Mouse (Mus musculus): Measurements from ENCODE around the gene Dtx4. TPM values are rescaled to one million over a fixed set of nuclear protein-coding genes. Genes with fewer than 3 reads are reported as not detected.
"Not testable (repeated sequence)": the region's sequence is repeated elsewhere in the genome, so short reads cannot be mapped to it uniquely, and the experiment has no call there.

The Dtx4 gene
- polyA plus RNA-seq (2015; fragmentation: Nextera tagmentation; extraction: Ambion mirVana) = 1.8 and 2.1 TPM in 2 replicates

DNA sequence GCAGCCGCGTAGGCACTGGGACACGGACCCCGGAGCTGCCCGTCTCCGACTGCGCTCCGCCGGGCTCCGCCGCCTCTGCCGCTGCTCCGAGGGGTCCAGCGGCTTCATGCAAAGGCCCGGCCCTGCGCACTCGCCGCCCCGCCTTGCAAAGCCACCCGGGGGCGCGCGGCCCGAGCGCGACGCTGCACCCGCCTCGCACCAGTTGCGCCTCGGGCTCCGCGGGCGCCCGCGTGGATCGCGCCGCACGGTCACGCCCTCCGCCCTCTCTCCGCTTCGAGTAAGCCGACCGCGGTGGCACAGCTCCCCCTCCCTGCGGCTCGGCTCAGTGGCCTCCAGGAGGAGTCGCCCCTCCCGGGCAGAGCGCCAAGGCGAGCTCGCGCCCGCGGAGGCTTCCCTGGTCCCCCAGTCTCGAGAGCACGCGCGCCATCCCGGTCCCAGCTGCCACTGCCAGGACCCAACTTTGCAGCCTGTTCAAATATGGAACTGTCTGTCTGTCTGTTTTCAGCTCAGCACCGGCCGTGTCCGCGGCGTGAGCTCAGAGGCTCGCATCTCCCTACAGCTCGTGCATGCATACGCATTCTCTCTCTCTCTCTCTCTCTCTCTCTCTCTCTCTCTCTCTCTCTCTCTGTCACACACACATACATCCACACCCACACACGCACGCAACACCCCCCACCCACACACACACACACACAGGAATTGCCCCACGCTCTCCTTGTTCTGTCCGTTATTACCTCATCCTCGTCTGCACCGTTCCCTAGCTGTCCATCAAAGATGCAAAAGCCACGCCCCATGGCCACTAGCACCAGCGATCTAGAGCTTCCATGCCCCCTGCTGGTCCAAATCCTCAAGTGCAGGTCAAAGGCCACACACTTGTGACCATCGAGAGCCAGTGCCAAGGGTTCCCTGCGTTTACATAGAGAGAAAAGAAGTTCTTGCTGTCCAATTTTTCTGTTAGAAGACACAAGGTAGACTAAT is at the start of gene Dtx4:
Gene Dtx4 (minus strand): TSS at position 85 of the 978 bp plus-strand sequence.
- TF ChIP-seq CTCF (IDR thresholded peaks at IDR 0.05; ENCODE audit: low read depth) (peak; percentile 97), EP300 (IDR thresholded peaks at IDR 0.05; ENCODE audit: low read depth) (no peak)
- Histone ChIP-seq H3K4me2 (ENCODE audit: low read depth, low read length) (peak within 1 kb of the TSS; percentile 92), H3K36me3 (replicated peaks; ENCODE audit: insufficient read depth, low read length) (no peaks in the 10 kb centered on the region), H3K27me3 (ENCODE audit: insufficient read depth, low read length) (no peaks in the 10 kb centered on the region; the same call in 1 of the 2 replicates), H3K4me3 (ENCODE audit: low read depth, low read length) (peak within 1 kb of the TSS; percentile 61), H3K27ac (ENCODE audit: low read depth) (peak within 1 kb of the TSS; percentile 83), H3K9ac (replicated peaks) (peak within 1 kb of the TSS; percentile 70), H3K9me3 (ENCODE audit: low read length) (no peaks in the 10 kb centered on the region), H3K4me1 (ENCODE audit: insufficient read depth) (peaks cover 6% of the 10 kb centered on the region)
- peak; percentile 93 for DNase-seq
- under 1% methylated on average over 71 of the region's 80 CpGs for WGBS (ENCODE audit: insufficient replicate concordance)
- ATAC-seq = peak; percentile 91

DNA sequence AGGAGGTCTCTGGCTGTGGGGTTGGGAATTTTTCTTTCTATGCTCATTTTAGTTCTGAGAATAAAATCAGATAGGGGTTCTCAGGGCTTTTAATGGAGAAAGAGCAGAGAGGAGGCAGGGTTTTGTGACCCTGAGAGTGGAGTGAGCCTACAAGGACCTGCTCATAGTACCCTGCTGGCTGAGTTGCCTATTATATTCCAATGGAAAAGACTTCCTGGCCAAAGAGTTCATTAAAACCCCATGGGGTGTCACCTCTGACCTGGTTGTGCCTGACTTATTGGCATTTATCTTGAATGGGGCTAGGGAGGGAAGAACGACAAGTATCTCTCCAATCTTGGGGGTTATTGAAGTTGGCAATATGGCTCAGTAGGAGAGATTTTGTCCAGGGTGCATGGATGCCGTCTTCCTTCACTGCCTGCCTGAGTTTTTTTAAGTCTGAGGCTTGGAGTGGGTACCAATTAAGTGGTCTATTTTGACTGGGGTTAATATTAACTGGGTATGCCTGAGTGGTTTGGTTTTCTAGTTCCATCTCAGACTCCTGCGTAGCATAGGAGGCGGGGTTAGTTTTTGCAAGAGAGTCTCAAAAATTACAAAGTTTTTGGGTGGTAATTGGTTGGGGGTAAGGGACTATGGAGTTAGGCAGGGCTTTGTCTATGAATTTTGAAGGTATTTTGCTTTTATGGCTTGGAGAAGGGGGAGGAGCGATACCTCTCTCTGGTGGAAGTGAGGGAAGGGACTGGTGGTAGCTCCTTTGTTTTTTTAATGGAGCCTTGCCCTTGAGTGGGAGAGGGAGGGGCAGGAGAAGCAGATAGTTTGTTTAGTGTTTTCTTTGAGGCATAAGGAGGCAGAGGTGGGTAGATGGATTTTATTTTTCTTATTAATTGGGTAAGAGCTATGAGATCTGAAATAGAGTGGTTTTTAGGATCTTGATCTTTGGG is 49.0 kb upstream of the Dtx4 start:
- Histone ChIP-seq H3K27me3 (ENCODE audit: insufficient read depth, low read length) (no peaks in the 10 kb centered on the region), H3K9ac (replicated peaks) (no peak overlapping the region), H3K4me1 (ENCODE audit: insufficient read depth) (no peaks in the 10 kb centered on the region), H3K36me3 (replicated peaks; ENCODE audit: insufficient read depth, low read length) (no peaks in the 10 kb centered on the region), H3K4me2 (ENCODE audit: low read depth, low read length) (no peak overlapping the region), H3K27ac (ENCODE audit: low read depth) (no peak overlapping the region), H3K9me3 (ENCODE audit: low read length) (no peaks in the 10 kb centered on the region), H3K4me3 (ENCODE audit: low read depth, low read length) (no peak overlapping the region)
- ATAC-seq (no peak), DNase-seq (no peak)
- 73% methylated on average over 5 of the region's 5 CpGs for WGBS (ENCODE audit: insufficient replicate concordance)
- TF ChIP-seq CTCF (IDR thresholded peaks at IDR 0.05; ENCODE audit: low read depth) (no peak), EP300 (IDR thresholded peaks at IDR 0.05; ENCODE audit: low read depth) (no peak)

DNA sequence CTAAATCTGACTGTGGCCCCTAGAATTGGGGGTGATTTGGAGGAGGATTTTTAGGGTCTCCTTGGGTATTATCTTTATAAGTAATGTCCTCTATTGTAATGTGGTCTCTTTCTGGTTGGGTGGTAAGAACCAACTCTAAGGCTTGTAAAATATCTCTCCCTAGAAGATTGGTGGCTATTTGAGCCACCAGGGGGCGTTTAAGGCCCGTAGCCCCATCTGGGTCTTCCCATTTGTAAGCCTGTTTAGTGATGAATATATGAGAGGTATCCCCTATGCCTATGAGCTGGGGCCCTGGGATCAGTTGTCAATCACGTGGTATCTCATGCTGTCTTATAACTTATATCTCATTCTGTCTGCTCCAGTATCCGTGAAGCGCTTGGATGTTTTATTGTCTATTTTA is 47.9 kb upstream of the Dtx4 start:
- Histone ChIP-seq H3K27ac (ENCODE audit: low read depth) (no peak overlapping the region), H3K4me2 (ENCODE audit: low read depth, low read length) (no peak overlapping the region), H3K4me3 (ENCODE audit: low read depth, low read length) (no peak overlapping the region), H3K9me3 (ENCODE audit: low read length) (no peaks in the 10 kb centered on the region), H3K4me1 (ENCODE audit: insufficient read depth) (no peaks in the 10 kb centered on the region), H3K36me3 (replicated peaks; ENCODE audit: insufficient read depth, low read length) (no peaks in the 10 kb centered on the region), H3K27me3 (ENCODE audit: insufficient read depth, low read length) (no peaks in the 10 kb centered on the region), H3K9ac (replicated peaks) (no peak overlapping the region)
- peak; percentile 45 for DNase-seq
- TF ChIP-seq EP300 (IDR thresholded peaks at IDR 0.05; ENCODE audit: low read depth) (no peak), CTCF (IDR thresholded peaks at IDR 0.05; ENCODE audit: low read depth) (peak; percentile 67)
- WGBS (ENCODE audit: insufficient replicate concordance) = 55% methylated on average over 5 of the region's 5 CpGs
- ATAC-seq = no peak

DNA sequence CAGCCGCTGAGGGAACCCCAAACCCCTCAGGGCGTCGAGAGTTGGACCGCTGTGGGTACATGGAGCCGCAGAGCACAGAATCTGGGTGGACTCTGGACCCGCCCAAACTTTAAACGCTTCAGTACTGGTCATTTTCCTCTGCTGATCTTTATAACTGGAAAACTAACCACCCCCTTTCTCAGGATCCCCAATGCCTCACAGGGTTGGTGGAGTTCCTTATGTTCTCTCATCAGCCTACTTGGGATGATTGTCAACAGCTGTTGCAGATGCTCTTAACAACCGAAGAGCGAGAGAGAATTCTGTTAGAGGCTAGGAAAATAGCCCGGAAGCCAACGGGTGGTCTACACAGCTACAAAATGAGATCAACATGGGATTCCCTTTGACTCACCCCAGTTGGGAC is 44.2 kb upstream of the Dtx4 start, which contains the start of gene Fam111a:
Gene Fam111a (plus strand): TSS at position 301 of the 400 bp plus-strand sequence.
- not testable (repeated sequence) for H3K4me1 ChIP-seq (ENCODE audit: insufficient read depth); H3K9ac ChIP-seq (replicated peaks); H3K27ac ChIP-seq (ENCODE audit: low read depth); DNase-seq; H3K27me3 ChIP-seq (ENCODE audit: insufficient read depth, low read length); H3K36me3 ChIP-seq (replicated peaks; ENCODE audit: insufficient read depth, low read length); H3K4me2 ChIP-seq (ENCODE audit: low read depth, low read length); ATAC-seq; H3K9me3 ChIP-seq (ENCODE audit: low read length); H3K4me3 ChIP-seq (ENCODE audit: low read depth, low read length)
- 88% methylated on average over 11 of the region's 11 CpGs for WGBS (ENCODE audit: insufficient replicate concordance)

DNA sequence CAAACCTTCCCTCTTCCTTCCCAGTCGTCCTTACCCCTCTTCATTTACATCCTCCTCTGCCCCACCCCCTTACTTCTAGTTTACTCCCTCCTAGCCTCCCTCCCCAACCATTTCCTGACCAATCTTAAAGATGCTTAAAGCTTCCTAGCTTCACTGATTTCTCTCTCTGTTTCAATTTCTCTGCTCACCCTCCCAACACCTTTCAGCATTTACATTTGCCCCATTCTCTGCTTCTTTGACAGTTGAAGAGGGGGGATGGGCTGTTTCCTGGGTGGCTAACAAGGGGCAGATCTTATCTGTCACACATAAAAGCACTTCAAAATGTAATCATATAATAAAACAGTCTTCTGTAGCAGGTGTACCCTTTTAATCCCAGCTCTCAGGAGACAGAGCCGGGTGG is 40.4 kb upstream of the Dtx4 start:
- no peak for ATAC-seq
- Histone ChIP-seq H3K9ac (replicated peaks) (no peak overlapping the region), H3K4me3 (ENCODE audit: low read depth, low read length) (no peak overlapping the region), H3K36me3 (replicated peaks; ENCODE audit: insufficient read depth, low read length) (no peaks in the 10 kb centered on the region), H3K4me1 (ENCODE audit: insufficient read depth) (no peaks in the 10 kb centered on the region), H3K4me2 (ENCODE audit: low read depth, low read length) (no peak overlapping the region), H3K27ac (ENCODE audit: low read depth) (no peak overlapping the region), H3K27me3 (ENCODE audit: insufficient read depth, low read length) (no peaks in the 10 kb centered on the region), H3K9me3 (ENCODE audit: low read length) (no peaks in the 10 kb centered on the region)
- no peak for DNase-seq
- WGBS (ENCODE audit: insufficient replicate concordance) = 25% methylated on average over 2 of the region's 2 CpGs
- TF ChIP-seq EP300 (IDR thresholded peaks at IDR 0.05; ENCODE audit: low read depth) (no peak), CTCF (IDR thresholded peaks at IDR 0.05; ENCODE audit: low read depth) (no peak)

DNA sequence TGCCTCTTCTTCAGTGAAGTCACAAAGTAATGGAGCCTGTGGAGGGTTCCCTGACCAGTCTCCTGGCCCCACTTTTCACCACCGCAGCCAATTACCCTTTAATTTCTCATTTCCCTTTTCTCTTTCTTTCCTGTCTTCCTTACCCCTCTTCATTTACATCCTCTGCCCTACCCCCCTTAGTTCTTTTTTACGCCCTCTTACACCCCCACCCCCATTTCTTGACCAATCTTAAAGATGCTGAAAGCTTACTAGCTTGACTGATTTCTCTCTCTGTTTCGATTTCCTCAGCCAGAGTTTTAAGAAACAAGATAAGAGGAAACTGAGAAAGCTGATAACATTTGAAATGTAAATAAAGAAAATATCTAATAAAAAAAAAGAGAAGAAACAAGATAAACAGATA is 39.5 kb upstream of the Dtx4 start:
- Histone ChIP-seq H3K27ac (ENCODE audit: low read depth) (no peak overlapping the region), H3K4me2 (ENCODE audit: low read depth, low read length) (no peak overlapping the region), H3K27me3 (ENCODE audit: insufficient read depth, low read length) (no peaks in the 10 kb centered on the region), H3K9me3 (ENCODE audit: low read length) (no peaks in the 10 kb centered on the region), H3K4me3 (ENCODE audit: low read depth, low read length) (no peak overlapping the region), H3K36me3 (replicated peaks; ENCODE audit: insufficient read depth, low read length) (no peaks in the 10 kb centered on the region), H3K4me1 (ENCODE audit: insufficient read depth) (no peaks in the 10 kb centered on the region), H3K9ac (replicated peaks) (no peak overlapping the region)
- ATAC-seq = no peak
- WGBS (ENCODE audit: insufficient replicate concordance) = 44% methylated on average over 3 of the region's 3 CpGs
- DNase-seq = no peak
- TF ChIP-seq EP300 (IDR thresholded peaks at IDR 0.05; ENCODE audit: low read depth) = no peak
- no peak for TF ChIP-seq CTCF (IDR thresholded peaks at IDR 0.05; ENCODE audit: low read depth)
